Mouse (Mus musculus): ENCODE results near the gene Tmsb4x. TPM values are rescaled to one million over a fixed set of nuclear protein-coding genes. Genes with fewer than 3 reads are reported as not detected.

Tmsb4x gene
- total and polyA plus RNA-seq, 3 experiments = 0.87 TPM; not detected in 2

- Histone ChIP-seq H3K27me3 (ENCODE audit: insufficient read depth, low read length) (no peaks in the 10 kb centered on the region), H3K4me3 (ENCODE audit: low read depth, low read length) (no peak overlapping the region), H3K4me1 (ENCODE audit: insufficient read depth, low read depth, low read length) (no peaks in the 10 kb centered on the region), H3K9me3 (replicated peaks) (no peaks in the 10 kb centered on the region), H3K36me3 (replicated peaks) (no peaks in the 10 kb centered on the region)
- TF ChIP-seq CTCF (IDR thresholded peaks at IDR 0.05; ENCODE audit: low read depth, low read length) (no peak), POLR2AphosphoS5 (IDR thresholded peaks at IDR 0.05; ENCODE audit: insufficient replicate concordance, low read depth, low read length) (no peak), GATA1 (IDR thresholded peaks at IDR 0.05; ENCODE audit: borderline replicate concordance, low read length) (no peak), GATA2 (IDR thresholded peaks at IDR 0.05; ENCODE audit: borderline replicate concordance, low read depth, low read length) (no peak), TAL1 (conservative IDR thresholded peaks at IDR 0.05; ENCODE audit: low read depth, low read length) (no peak)
- DNase-seq (ENCODE audit: low spot score) (no peak), ATAC-seq (ENCODE audit: extremely low read depth, insufficient number of reproducible peaks, low FRiP score, poor library complexity, severe bottlenecking) (no peak)
Measured at GRCm38 (mm10) chrX:167229206-167229605, 20.1 kb upstream of the Tmsb4x start.

GRCm38 (mm10) chrX:167227756-167228155, 18.6 kb upstream of the Tmsb4x start:
- no peaks in the 10 kb centered on the region for H3K27me3 ChIP-seq (ENCODE audit: insufficient read depth, low read length)
- H3K36me3 ChIP-seq (replicated peaks) = no peaks in the 10 kb centered on the region
- H3K4me3 ChIP-seq (ENCODE audit: low read depth, low read length) = no peak overlapping the region
- no peak for ATAC-seq (ENCODE audit: extremely low read depth, insufficient number of reproducible peaks, low FRiP score, poor library complexity, severe bottlenecking)
- H3K9me3 ChIP-seq (replicated peaks) = no peaks in the 10 kb centered on the region
- no peaks in the 10 kb centered on the region for H3K4me1 ChIP-seq (ENCODE audit: insufficient read depth, low read depth, low read length)
- TF ChIP-seq POLR2AphosphoS5 (IDR thresholded peaks at IDR 0.05; ENCODE audit: insufficient replicate concordance, low read depth, low read length) (no peak), TAL1 (conservative IDR thresholded peaks at IDR 0.05; ENCODE audit: low read depth, low read length) (no peak), GATA2 (IDR thresholded peaks at IDR 0.05; ENCODE audit: borderline replicate concordance, low read depth, low read length) (no peak), CTCF (IDR thresholded peaks at IDR 0.05; ENCODE audit: low read depth, low read length) (no peak), GATA1 (IDR thresholded peaks at IDR 0.05; ENCODE audit: borderline replicate concordance, low read length) (no peak)
- no peak for DNase-seq (ENCODE audit: low spot score)

GRCm38 (mm10) chrX:167227138-167227537, 18.0 kb upstream of the Tmsb4x start:
- H3K27me3 ChIP-seq (ENCODE audit: insufficient read depth, low read length) = no peaks in the 10 kb centered on the region
- H3K9me3 ChIP-seq (replicated peaks) = no peaks in the 10 kb centered on the region
- no peaks in the 10 kb centered on the region for H3K4me1 ChIP-seq (ENCODE audit: insufficient read depth, low read depth, low read length)
- no peak for ATAC-seq (ENCODE audit: extremely low read depth, insufficient number of reproducible peaks, low FRiP score, poor library complexity, severe bottlenecking)
- no peak for TF ChIP-seq TAL1 (conservative IDR thresholded peaks at IDR 0.05; ENCODE audit: low read depth, low read length)
- no peak for TF ChIP-seq POLR2AphosphoS5 (IDR thresholded peaks at IDR 0.05; ENCODE audit: insufficient replicate concordance, low read depth, low read length)
- TF ChIP-seq GATA2 (IDR thresholded peaks at IDR 0.05; ENCODE audit: borderline replicate concordance, low read depth, low read length) = no peak
- TF ChIP-seq GATA1 (IDR thresholded peaks at IDR 0.05; ENCODE audit: borderline replicate concordance, low read length) = no peak
- TF ChIP-seq CTCF (IDR thresholded peaks at IDR 0.05; ENCODE audit: low read depth, low read length) = no peak
- no peaks in the 10 kb centered on the region for H3K36me3 ChIP-seq (replicated peaks)
- DNase-seq (ENCODE audit: low spot score) = no peak
- H3K4me3 ChIP-seq (ENCODE audit: low read depth, low read length) = no peak overlapping the region

GRCm38 (mm10) chrX:167226570-167226969, 17.5 kb upstream of the Tmsb4x start:
- Histone ChIP-seq H3K4me3 (ENCODE audit: low read depth, low read length) (no peak overlapping the region), H3K27me3 (ENCODE audit: insufficient read depth, low read length) (no peaks in the 10 kb centered on the region), H3K36me3 (replicated peaks) (no peaks in the 10 kb centered on the region), H3K4me1 (ENCODE audit: insufficient read depth, low read depth, low read length) (no peaks in the 10 kb centered on the region), H3K9me3 (replicated peaks) (no peaks in the 10 kb centered on the region)
- no peak for DNase-seq (ENCODE audit: low spot score)
- TF ChIP-seq CTCF (IDR thresholded peaks at IDR 0.05; ENCODE audit: low read depth, low read length) = no peak
- no peak for TF ChIP-seq TAL1 (conservative IDR thresholded peaks at IDR 0.05; ENCODE audit: low read depth, low read length)
- no peak for TF ChIP-seq GATA2 (IDR thresholded peaks at IDR 0.05; ENCODE audit: borderline replicate concordance, low read depth, low read length)
- TF ChIP-seq GATA1 (IDR thresholded peaks at IDR 0.05; ENCODE audit: borderline replicate concordance, low read length) = no peak
- no peak for TF ChIP-seq POLR2AphosphoS5 (IDR thresholded peaks at IDR 0.05; ENCODE audit: insufficient replicate concordance, low read depth, low read length)
- ATAC-seq (ENCODE audit: extremely low read depth, insufficient number of reproducible peaks, low FRiP score, poor library complexity, severe bottlenecking) = no peak

GRCm38 (mm10) chrX:167212707-167213106, 3.6 kb upstream of the Tmsb4x start:
- ATAC-seq (ENCODE audit: extremely low read depth, insufficient number of reproducible peaks, low FRiP score, poor library complexity, severe bottlenecking) (no peak), DNase-seq (ENCODE audit: low spot score) (no peak)
- peaks cover 3% of the 10 kb centered on the region; the same call in 1 of the 2 replicates for H3K27me3 ChIP-seq (ENCODE audit: insufficient read depth, low read length)
- no peak overlapping the region for H3K4me3 ChIP-seq (ENCODE audit: low read depth, low read length)
- TF ChIP-seq GATA2 (IDR thresholded peaks at IDR 0.05; ENCODE audit: borderline replicate concordance, low read depth, low read length) (no peak), CTCF (IDR thresholded peaks at IDR 0.05; ENCODE audit: low read depth, low read length) (no peak), TAL1 (conservative IDR thresholded peaks at IDR 0.05; ENCODE audit: low read depth, low read length) (no peak), GATA1 (IDR thresholded peaks at IDR 0.05; ENCODE audit: borderline replicate concordance, low read length) (no peak), POLR2AphosphoS5 (IDR thresholded peaks at IDR 0.05; ENCODE audit: insufficient replicate concordance, low read depth, low read length) (no peak)
- H3K4me1 ChIP-seq (ENCODE audit: insufficient read depth, low read depth, low read length) = no peaks in the 10 kb centered on the region
- H3K36me3 ChIP-seq (replicated peaks) = no peaks in the 10 kb centered on the region
- H3K9me3 ChIP-seq (replicated peaks) = no peaks in the 10 kb centered on the region

- H3K4me3 ChIP-seq (ENCODE audit: low read depth, low read length) = no peak overlapping the region
Measured at GRCm38 (mm10) chrX:167211871-167212555, 2.9 kb upstream of the Tmsb4x start.

More at GRCm38 (mm10) chrX:167211871-167212555, 2.9 kb upstream of the Tmsb4x start:
- no peaks in the 10 kb centered on the region for H3K36me3 ChIP-seq (replicated peaks)
- DNase-seq (ENCODE audit: low spot score) (no peak), ATAC-seq (ENCODE audit: extremely low read depth, insufficient number of reproducible peaks, low FRiP score, poor library complexity, severe bottlenecking) (no peak)
- H3K4me1 ChIP-seq (ENCODE audit: insufficient read depth, low read depth, low read length) = no peaks in the 10 kb centered on the region
- H3K27me3 ChIP-seq (ENCODE audit: insufficient read depth, low read length) = peaks cover 3% of the 10 kb centered on the region; the same call in 1 of the 2 replicates
- no peak for TF ChIP-seq CTCF (IDR thresholded peaks at IDR 0.05; ENCODE audit: low read depth, low read length)
- TF ChIP-seq TAL1 (conservative IDR thresholded peaks at IDR 0.05; ENCODE audit: low read depth, low read length) = no peak
- H3K9me3 ChIP-seq (replicated peaks) = no peaks in the 10 kb centered on the region

All from G1E (cell line).